Mouse (Mus musculus) natural killer cell, adult 2 months (primary cell): ENCODE measurements at regions not wholly inside any gene's neighbourhood (a gene's known extent, or its start where the extent isn't known, plus 50 kb on each side); places are given as distances from the start of the nearest gene placed in this dataset.

ENCODE experiments used
- DNase-seq, 2 experiments: peaks; one replicate each; pipeline ENCODE4 v3.0.0; 2022; ENCODE audit warnings: low spot score in 2 of 2

DNA sequence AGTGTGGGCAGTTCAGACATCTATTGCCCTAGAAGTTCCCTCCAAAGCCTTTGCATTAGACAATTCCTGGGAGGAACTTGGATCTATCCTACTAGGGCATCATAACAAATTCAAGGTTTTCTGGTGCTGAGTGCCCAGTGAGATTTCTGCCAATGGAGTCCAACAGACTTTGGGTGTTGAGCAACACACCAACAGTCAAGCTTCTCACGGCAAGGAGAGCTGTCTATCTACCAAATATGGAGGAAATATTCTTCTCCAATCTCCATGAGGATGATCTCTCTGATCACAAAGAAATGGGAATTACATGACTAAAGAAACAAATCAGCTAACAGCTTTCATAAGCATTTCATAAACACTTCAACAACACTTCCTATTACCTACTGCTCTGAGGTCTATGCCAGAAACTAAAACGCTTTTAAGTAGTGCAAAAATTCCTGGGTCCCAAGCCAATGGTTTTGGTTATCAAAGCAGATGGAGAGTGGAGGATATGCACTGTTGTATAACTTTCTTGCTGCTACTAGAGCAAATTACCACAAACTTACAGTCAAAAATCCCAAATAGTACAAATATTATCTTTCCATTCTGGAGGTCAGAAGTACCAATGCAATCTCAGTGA lies 351.8 kb upstream of the Atp2b1 start:
- DNase-seq: no peak

GRCm38 (mm10) chr10:98572782-98573536 lies 341.2 kb upstream of the Atp2b1 start:
- no peak for DNase-seq

GRCm38 (mm10) chr10:98577040-98577439 lies 337.2 kb upstream of the Atp2b1 start:
- DNase-seq: no peak

GRCm38 (mm10) chr10:98584776-98585175 lies 329.4 kb upstream of the Atp2b1 start:
- DNase-seq: no peak

DNA sequence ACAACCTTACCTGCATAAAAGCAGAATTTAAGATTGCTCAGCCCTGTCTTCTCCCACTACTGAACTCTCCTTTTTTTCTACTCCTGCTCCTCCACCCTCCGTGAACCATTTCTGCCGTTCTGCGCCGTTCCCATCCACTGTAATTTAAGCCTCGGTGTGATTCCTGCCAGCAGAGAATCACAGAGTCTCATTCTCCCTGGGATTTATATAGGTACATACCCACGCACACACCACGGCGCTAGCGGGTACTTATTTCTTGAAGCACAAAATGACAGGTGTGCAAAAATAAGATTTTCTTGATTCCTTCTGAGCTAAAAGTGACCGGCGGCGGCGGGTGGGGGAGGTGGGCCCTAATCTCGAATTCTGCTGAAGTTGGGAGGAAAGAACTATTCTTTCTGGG lies 324.5 kb upstream of the Atp2b1 start:
- DNase-seq: no peak

DNA sequence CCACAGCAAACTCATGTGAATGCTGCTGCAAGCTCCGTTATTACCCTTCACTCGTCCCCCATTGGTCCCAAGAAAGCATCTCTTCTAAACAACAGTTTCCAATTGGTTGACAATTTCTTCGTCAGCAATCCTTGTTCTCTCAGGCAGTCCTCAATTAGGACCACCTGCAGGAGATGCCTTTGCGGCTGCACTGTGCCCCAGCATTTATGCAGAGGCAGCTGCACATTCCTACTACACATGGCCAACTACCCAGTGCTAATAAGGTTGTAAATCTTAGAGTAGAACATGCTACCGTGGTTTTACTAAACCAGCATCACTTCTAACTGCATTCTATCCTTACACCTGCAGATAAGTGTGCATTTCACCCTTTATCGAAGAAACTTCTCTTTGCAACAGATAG lies 322.1 kb upstream of the Atp2b1 start:
- no peak for DNase-seq

GRCm38 (mm10) chr10:98593910-98594309 lies 320.3 kb upstream of the Atp2b1 start:
- no peak for DNase-seq

DNA sequence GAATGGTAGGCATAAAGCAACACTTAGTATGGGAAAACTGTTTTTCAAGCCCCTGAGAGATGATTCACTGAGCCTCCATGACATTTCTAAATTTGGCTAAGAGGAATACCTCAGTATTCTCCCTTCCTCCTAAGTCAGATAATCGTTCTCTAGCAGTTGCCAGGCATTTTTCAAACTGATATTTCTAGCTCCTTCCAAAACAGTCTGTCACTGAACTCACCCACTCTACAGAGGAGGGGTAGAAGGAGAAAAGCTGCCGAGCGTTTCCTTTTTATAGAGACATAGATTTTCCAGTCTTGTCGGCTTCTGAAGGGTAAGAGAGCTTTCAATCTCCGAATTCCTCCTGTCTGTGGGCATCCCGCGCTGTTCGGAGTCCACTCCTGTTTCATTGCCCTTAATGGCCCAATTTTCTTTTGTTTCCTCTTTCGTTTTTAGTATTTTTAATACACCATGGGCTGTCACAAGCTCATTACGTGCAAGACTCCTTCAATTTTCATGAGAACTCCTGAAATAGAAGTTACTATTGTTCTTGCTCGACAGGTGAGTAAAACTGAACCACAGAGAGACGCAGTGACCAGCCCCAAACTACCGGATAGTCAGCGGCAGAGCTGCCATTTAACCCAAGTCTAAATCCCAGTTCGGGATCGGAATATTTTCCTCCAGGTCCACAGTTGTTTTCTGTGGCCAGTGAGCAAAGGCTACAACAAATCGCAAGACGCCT lies 305.8 kb upstream of the Atp2b1 start:
- DNase-seq: no peak

- no peak for DNase-seq
Observed at GRCm38 (mm10) chr10:98610708-98611107, 303.5 kb upstream of the Atp2b1 start.

DNA sequence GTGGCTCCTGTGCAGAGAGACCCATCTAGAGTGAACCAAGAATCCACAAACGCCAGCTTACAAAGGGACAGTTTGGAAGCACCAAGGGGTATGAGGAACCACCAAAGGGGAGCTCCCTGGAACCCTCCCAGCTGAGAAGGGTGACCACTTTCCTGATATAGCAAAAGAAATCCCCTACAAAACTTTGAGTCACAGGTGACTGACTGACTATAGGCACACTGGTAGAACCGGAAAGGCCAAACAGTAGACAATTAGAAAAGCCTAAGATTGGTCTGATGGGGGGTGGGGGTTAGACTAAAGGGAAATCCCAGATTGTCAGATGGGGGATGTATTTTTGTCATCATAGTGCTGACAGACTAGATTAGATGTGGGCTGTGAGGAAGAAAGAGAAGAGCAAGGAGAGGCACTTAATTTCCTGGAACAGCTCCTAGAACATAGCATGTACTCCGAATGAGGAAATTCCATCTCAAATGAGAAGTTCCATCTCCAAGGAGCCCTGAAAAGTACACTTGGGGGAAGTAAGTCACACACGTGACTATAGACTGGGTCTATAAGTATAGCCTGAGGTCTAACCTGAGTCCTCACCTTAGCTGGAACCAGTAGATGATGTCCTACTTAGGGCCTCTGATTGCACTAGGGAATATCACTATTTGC lies 302.4 kb upstream of the Atp2b1 start:
- DNase-seq: no peak

GRCm38 (mm10) chr10:98618736-98619525 lies 295.3 kb upstream of the Atp2b1 start:
- DNase-seq: no peak

DNA sequence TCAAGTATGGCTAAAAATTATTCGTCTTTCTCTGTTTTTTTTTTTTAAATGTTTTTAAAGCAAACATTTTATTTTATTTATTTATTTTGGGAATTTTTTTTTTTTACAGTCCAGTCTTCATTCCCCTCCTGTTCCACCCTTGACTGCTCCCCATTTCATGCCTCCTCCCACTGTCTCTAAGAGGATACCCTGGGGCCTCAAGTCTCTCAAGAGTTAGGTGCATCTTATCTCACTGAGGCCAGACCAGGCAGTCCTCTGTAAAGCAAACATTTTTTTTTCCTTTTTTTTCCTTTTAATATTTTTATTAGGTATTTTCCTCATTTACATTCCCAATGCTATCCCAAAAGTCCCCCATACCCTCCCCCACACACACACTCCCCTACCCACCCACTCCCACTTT lies 290.1 kb upstream of the Atp2b1 start:
- DNase-seq: no peak

DNA sequence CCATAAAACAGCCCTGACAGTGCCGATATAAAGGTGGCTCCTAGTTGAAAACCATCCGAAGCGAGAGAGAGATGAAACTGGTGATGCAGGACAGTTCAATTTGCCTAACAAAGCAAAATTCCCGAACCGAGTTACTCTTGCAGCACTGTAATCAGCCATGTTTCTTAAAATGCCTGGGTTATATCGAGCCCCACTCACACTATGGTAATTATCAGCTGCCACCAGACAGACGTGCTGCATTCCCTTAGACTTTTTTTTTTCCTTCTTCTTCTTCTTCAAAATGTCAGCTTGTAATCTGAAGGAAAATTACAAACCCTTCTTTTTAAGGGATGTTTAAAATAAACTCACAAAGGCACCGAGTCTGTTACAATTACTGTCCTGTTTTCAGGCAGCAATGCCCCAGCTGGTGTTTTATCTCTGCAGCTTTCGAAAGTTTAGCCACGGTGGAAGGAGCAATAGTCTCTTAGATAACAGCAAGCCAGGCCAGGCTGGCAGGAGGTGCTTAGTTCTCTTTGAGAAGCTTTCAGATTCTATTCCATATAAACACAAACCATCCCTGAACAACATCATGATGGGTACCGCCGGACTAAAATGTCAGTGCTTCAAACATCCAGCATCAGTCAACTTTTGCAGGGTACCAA lies 289.4 kb upstream of the Atp2b1 start:
- no peak for DNase-seq

DNA sequence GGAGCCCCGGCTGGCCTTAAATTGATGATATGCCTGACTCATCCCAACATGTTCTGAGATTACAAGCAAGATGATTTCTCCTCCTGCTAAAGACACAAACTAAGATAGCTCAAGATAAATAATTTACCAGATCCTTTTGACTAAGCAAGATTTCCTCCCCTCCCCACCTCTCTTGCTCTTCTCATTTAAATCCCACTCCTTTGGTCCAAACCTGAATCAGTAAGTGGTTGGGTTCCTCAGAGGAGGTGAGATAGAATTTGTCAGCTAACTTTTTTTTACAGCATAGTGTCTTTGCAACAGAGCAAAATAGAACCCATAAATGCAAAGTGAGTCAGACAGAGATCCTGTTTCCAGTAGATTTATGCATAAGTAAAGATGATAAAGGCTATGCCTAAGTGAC lies 286.0 kb upstream of the Atp2b1 start:
- DNase-seq: no peak

DNA sequence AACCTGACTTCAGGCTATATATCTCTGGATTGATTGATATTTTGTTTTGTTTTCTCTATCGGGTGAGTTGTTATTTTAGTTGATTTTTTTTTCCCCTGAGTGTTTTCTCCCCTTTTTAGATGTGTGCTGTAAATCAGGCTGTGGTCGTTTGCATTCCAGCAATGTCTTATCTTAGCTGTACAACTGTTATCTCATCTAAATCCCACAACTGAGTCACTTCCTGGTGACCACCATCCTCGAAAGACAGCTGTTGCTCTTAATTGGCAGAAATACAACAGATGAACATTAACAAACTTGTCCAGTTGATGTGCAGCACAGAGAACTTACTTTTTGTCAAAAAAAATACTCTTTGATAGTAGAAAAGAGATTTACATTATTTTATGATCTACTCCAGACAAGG lies 285.0 kb upstream of the Atp2b1 start:
- no peak for DNase-seq

DNA sequence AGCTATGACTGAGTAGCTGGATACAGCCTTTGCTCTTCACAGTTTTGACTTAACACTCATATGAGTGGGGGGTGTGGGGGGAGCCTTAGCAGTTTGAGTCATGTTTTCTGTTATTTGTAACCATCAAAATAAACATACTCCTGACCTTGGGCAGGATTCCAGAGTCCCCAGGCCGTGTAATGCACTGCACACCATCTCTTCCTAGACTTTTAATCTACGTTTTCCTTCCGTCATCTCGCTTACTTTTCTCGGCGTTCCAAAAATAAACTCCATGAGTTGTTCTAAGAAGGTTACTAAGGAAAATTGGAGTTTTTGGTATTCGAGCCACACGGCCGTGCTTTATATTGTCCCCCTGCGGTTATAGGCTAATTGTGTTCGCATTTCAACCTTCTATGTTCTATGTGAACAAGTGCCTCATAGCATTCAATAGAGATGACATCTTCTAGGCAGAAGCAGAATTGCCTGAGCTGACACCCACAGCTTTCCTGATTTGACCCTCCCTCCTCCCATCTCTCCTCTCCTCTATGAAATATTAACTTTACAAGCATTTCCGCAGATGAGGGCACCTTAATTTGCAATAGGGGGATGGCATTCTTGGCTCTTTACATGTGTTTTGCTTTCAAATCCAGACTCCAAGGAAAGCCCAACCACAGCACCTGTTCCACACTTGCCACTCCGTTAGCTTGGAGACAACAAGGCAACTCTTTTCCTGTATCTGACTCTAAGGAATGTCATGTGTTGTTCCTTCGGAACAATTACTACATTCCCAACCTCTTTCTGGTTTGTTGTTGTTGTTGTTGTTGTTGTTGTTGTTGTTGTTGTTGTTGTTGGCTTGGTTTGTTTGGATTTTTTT lies 276.2 kb upstream of the Atp2b1 start:
- DNase-seq: no peak

GRCm38 (mm10) chr10:98645681-98646122 lies 268.5 kb upstream of the Atp2b1 start:
- no peak for DNase-seq

DNA sequence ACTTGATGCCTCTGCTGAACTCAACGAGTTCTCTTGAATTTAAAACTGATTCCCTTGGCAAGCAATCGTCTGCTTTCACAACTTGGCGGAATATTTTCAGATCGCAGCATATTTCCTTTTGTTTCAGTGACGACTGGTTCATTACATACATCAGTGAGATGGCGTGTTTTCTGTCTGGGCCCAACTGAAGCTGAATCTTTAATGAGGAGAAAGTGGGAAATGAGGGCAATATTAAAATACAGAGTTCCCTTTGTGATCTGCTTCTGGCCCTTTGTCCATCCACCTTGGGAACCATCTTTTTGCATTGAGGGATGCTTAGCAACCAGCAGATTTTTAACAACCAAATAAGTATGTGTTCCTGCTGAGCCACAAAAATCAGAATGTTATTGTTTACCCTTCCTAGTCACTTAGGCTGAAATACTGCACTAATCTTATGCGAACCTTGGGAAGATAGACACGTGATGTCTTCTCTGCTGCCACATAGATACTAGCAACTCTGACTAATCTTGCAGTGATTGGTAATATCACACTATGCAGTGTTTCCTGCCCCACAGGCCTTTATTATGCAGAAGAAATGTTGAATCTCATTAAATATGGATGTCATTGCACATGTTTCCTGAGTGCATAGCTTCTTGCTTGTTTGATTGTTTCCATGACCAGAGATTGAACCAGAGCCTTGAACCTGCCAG lies 267.8 kb upstream of the Atp2b1 start:
- no peak for DNase-seq

GRCm38 (mm10) chr10:98648710-98649245 lies 265.4 kb upstream of the Atp2b1 start:
- no peak for DNase-seq
